Mouse (Mus musculus): ENCODE measurements at regions not wholly inside any gene's neighbourhood (a gene's known extent, or its start where the extent isn't known, plus 50 kb on each side); places are given as distances from the start of the nearest gene placed in this dataset.

DNA sequence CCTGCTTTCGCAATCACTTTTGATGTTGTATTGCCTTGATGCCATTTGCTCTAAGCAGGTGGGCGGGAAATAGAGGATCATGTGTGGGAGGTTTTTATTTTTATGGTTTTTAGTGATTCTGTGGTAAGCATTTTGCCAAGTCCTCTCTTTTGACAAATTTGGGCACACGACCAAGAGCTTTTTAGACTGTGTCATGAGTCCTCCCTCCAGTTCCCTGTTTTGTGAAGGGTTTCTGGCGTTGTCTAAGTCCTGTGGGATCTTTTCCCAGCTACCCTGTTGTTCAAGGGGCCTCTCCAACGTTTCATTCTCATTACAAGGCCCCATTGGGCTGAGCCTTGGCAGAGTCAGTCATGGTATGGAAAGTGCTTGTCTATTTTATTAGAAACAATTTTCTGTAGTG is 317.7 kb downstream of the Edem1 start:
- Histone ChIP-seq H3K27me3 (replicated peaks) (no peaks in the 10 kb centered on the region), H3K36me3 (replicated peaks in 1 of 2; ENCODE audit: control insufficient read depth in 1 of 2, insufficient read depth in 1 of 2, low read length in 1 of 2) (no peaks in the 10 kb centered on the region), H3K9ac (ENCODE audit: insufficient read depth, low read depth) (no peak overlapping the region), H3K4me2 (ENCODE audit: insufficient read depth, low read depth, poor library complexity, severe bottlenecking) (no peak overlapping the region), H3K79me2 (replicated peaks; ENCODE audit: control insufficient read depth, extremely low read depth, insufficient read depth, poor library complexity, severe bottlenecking) (no peaks in the 10 kb centered on the region), H3K27ac (ENCODE audit: insufficient read depth, low read depth) (no peak overlapping the region), H3K9me3 (replicated peaks; ENCODE audit: low read length) (no peaks in the 10 kb centered on the region), H3K4me1 (ENCODE audit: control insufficient read depth in 1 of 2, insufficient read depth in 2 of 2) (no peaks in the 10 kb centered on the region), H3K4me3 (replicated peaks in 1 of 3; ENCODE audit: low read depth in 2 of 3, low read length in 2 of 3, poor library complexity in 1 of 3) (no peak overlapping the region)
- in situ Hi-C loops (cut with MboI; ENCODE audit: low pct_ligation_motif_present, low pct_unique_long_range_greater_than_20kb, low sequenced_read_pairs): no loop called here
- dilution Hi-C loops (cut with MboI; ENCODE audit: extremely low pct_ligation_motif_present, extremely low pct_unique_long_range_greater_than_20kb, low sequenced_read_pairs): no loop called here
- TF ChIP-seq NRF1 (IDR thresholded peaks at IDR 0.05; ENCODE audit: low read depth, low read length): no peak
- no peak for TF ChIP-seq MXI1 (IDR thresholded peaks at IDR 0.05; ENCODE audit: low read depth, low read length)
- no peak for TF ChIP-seq ZMIZ1 (IDR thresholded peaks at IDR 0.05; ENCODE audit: low read depth, low read length)
- no peak for TF ChIP-seq MYC (IDR thresholded peaks at IDR 0.05; ENCODE audit: low read depth, low read length)
- no peak for TF ChIP-seq HCFC1 (IDR thresholded peaks at IDR 0.05; ENCODE audit: low read depth, low read length)
- TF ChIP-seq USF2 (conservative IDR thresholded peaks at IDR 0.05; ENCODE audit: low read depth, low read length): no peak
- TF ChIP-seq ZNF384 (IDR thresholded peaks at IDR 0.05; ENCODE audit: low read depth, low read length): no peak
- TF ChIP-seq PAX5 (IDR thresholded peaks at IDR 0.05; ENCODE audit: low read length): no peak
- TF ChIP-seq UBTF (IDR thresholded peaks at IDR 0.05; ENCODE audit: low read depth, low read length): no peak
- no peak for TF ChIP-seq TCF12 (IDR thresholded peaks at IDR 0.05; ENCODE audit: low read depth, low read length)
- no peak for TF ChIP-seq USF1 (IDR thresholded peaks at IDR 0.05; ENCODE audit: low read depth, low read length)
- TF ChIP-seq SMC3 (IDR thresholded peaks at IDR 0.05; ENCODE audit: low read depth, low read length): no peak
- no peak for TF ChIP-seq MEF2A (IDR thresholded peaks at IDR 0.05; ENCODE audit: borderline replicate concordance, low read depth, low read length)
- TF ChIP-seq RCOR1 (conservative IDR thresholded peaks at IDR 0.05; ENCODE audit: low read depth, low read length): no peak
- TF ChIP-seq KAT2A (IDR thresholded peaks at IDR 0.05; ENCODE audit: insufficient replicate concordance, low read length): no peak
- TF ChIP-seq POLR2A (IDR thresholded peaks at IDR 0.05; ENCODE audit: low read depth, low read length): no peak
- TF ChIP-seq ZC3H11A (IDR thresholded peaks at IDR 0.05; ENCODE audit: low read depth, low read length): no peak
- no peak for TF ChIP-seq MAZ (IDR thresholded peaks at IDR 0.05; ENCODE audit: low read depth, low read length)
- no peak for TF ChIP-seq MAFK (IDR thresholded peaks at IDR 0.05; ENCODE audit: insufficient replicate concordance, low read length)
- no peak for TF ChIP-seq ZKSCAN1 (IDR thresholded peaks at IDR 0.05; ENCODE audit: borderline replicate concordance, low read depth, low read length)
- no peak for DNase-seq (ENCODE audit: extremely low read depth)

DNA sequence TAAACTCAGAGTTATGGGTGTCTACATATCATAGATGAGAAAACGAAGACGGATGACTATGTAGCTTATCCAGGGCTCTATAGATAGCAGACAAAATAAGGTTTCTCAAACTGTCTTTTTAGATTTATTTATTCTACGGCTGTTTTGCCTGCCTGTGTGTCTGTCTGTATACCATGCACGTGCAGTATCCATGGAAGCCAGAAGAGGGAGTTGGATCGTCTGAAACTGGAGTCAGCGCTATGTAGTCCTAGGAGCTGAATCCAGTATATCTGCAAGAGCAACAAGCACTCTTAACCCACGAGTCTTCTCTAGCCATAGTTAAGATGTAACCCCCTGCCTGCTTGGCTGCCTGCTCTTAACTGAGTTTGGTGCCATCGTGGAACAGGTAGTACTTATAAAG is 320.6 kb downstream of the Edem1 start:
- Histone ChIP-seq H3K36me3 (replicated peaks in 1 of 2; ENCODE audit: control insufficient read depth in 1 of 2, insufficient read depth in 1 of 2, low read length in 1 of 2) (no peaks in the 10 kb centered on the region), H3K27me3 (replicated peaks) (no peaks in the 10 kb centered on the region), H3K4me2 (ENCODE audit: insufficient read depth, low read depth, poor library complexity, severe bottlenecking) (no peak overlapping the region), H3K4me1 (ENCODE audit: control insufficient read depth in 1 of 2, insufficient read depth in 2 of 2) (no peaks in the 10 kb centered on the region), H3K9me3 (replicated peaks; ENCODE audit: low read length) (no peaks in the 10 kb centered on the region), H3K4me3 (replicated peaks in 1 of 3; ENCODE audit: low read depth in 2 of 3, low read length in 2 of 3, poor library complexity in 1 of 3) (no peak overlapping the region), H3K27ac (ENCODE audit: insufficient read depth, low read depth) (no peak overlapping the region), H3K9ac (ENCODE audit: insufficient read depth, low read depth) (no peak overlapping the region), H3K79me2 (replicated peaks; ENCODE audit: control insufficient read depth, extremely low read depth, insufficient read depth, poor library complexity, severe bottlenecking) (no peaks in the 10 kb centered on the region)
- TF ChIP-seq EP300 (IDR thresholded peaks at IDR 0.05; ENCODE audit: low read length) (no peak), ZC3H11A (IDR thresholded peaks at IDR 0.05; ENCODE audit: low read depth, low read length) (no peak), SIN3A (IDR thresholded peaks at IDR 0.05; ENCODE audit: low read length) (no peak), SMC3 (IDR thresholded peaks at IDR 0.05; ENCODE audit: low read depth, low read length) (peak; percentile 29), CTCF (conservative IDR thresholded peaks at IDR 0.05 in 1 of 2, IDR thresholded peaks at IDR 0.05 in 1 of 2; ENCODE audit: low read depth in 2 of 2, low read length in 2 of 2) (peak in 1 of 2 experiments; percentile 45; a peak in 2 of 4 replicates), RAD21 (IDR thresholded peaks at IDR 0.05; ENCODE audit: low read depth, low read length) (peak; percentile 29), GABPA (IDR thresholded peaks at IDR 0.05; ENCODE audit: insufficient replicate concordance, low read depth, low read length) (no peak), NELFE (IDR thresholded peaks at IDR 0.05; ENCODE audit: low read depth, low read length) (no peak)
- peak; percentile 9 for DNase-seq (ENCODE audit: extremely low read depth)
- in situ Hi-C loops (cut with MboI; ENCODE audit: low pct_ligation_motif_present, low pct_unique_long_range_greater_than_20kb, low sequenced_read_pairs): no loop called here
- dilution Hi-C loops (cut with MboI; ENCODE audit: extremely low pct_ligation_motif_present, extremely low pct_unique_long_range_greater_than_20kb, low sequenced_read_pairs): no loop called here
